Mouse (Mus musculus): ENCODE results near the gene Vsig8.

- TF ChIP-seq CTCF (IDR thresholded peaks at IDR 0.05; ENCODE audit: borderline replicate concordance, control insufficient read depth, extremely low read depth, insufficient read depth, low read length, poor library complexity) (no peak), POLR2A (IDR thresholded peaks at IDR 0.05; ENCODE audit: control insufficient read depth, extremely low read depth, insufficient read depth, low read length, poor library complexity) (no peak)
Measured at GRCm38 (mm10) chr1:172519644-172520043, 36.1 kb upstream of the Vsig8 start.
